Mouse (Mus musculus) kidney, adult 9 months (tissue): ENCODE results near the gene Sik1.
A peak's percentile ranks its signal among the peaks of the same experiment; 100 is the strongest.

Experiments
- DNase-seq: peaks from one replicate; pipeline ENCODE4 v3.0.0; 2022

The Sik1 gene

DNA sequence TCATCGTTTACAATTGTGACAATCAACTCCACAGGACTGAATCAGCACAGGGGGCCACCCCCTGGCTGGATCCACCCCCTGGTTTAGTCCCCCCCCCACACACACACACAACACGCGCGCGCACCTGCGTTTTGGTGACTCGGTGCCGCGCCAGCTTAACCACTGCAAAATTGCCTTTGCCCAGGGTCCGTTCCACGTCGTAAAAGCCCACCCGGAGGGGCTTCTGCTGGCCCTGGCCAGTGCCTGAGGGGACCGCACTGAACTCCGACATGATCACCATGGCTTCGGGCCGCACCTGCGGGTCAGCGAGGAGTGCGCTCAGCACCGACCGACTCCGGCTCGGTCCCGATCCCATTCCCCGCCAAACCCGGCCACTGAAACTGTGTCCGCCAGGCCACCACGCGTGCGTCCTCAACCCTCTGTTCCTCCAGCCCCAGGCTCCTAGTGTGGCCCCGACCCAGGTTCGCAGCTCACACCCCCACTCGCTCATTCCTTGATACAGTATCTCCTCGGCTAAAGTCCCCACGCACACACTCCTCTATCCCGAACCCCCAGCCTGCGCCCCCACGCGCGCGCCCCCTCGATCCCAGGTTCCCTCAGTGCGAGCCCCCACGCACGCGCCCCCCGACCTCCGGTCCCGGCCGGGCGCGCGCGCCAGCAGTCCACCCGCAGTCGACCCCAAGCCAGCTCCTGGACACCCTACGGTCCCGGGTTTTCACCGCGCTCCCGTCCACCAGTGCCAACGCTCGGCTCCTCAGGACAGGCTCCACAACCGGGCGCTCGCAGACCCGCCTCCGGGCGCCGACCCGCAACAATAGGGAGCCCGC, 621 bp downstream of the Sik1 start:
- DNase-seq, result peak; percentile 61

GRCm38 (mm10) chr17:31853448-31854188, 2.0 kb downstream of the Sik1 start:
- no peak for DNase-seq

GRCm38 (mm10) chr17:31852782-31853447, 2.7 kb downstream of the Sik1 start:
- DNase-seq, result peak; percentile 77

DNA sequence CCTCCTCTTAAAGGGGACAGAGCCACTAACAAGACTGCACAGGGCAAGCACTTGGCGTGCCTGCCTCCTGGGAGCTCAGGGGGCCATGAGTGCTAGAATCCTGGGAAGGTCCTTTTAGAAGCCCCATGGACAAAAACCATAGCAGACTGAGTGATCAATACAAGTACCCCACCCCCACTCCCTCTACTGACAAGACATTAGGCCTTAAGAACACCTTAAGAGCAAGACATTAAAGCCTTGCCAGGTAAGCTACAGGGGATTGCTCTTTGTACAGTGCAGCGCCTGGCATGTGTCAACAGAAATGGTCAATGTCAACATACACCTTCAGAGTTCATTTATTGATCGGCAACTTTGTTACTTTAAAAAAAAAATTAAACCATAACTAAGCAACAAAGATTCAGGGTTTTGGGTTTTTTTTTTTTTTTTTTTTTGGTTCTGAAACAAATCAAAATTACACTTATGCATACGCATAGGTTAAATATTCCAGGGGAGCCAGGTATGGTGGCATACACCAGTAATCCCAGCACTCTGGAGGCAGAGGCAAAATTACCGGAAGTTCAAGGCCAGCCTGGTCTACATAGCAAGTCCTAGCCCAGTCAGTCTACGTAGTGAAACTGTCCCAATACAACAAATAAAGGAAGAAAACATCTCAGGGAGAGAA, 3.7 kb downstream of the Sik1 start:
- DNase-seq, result no peak

DNA sequence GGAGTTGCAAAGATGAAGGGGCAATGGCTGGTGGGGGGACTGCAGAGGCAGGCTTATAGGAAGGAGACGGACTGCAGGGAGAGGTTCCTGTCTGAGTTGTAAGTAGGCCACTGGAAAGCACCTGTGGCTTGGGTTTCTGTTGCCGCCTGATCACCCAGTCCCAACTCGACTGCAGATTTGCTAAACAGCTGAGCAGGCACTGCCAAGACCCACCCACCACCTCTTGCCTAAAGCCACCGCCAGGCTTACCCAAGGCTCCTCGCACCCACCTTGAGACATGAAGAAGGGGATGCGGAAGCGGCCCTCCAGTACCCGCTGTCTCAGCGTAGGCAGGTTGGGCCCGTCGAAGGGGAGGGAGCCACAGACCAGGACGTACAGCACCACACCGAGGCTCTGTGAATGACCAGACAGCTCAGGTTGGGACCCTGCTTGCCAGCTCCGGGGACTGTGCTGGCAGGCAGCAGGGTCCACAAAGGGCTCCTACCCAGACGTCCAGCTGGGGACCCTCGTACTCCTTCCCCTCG, 5.1 kb downstream of the Sik1 start:
- no peak for DNase-seq

DNA sequence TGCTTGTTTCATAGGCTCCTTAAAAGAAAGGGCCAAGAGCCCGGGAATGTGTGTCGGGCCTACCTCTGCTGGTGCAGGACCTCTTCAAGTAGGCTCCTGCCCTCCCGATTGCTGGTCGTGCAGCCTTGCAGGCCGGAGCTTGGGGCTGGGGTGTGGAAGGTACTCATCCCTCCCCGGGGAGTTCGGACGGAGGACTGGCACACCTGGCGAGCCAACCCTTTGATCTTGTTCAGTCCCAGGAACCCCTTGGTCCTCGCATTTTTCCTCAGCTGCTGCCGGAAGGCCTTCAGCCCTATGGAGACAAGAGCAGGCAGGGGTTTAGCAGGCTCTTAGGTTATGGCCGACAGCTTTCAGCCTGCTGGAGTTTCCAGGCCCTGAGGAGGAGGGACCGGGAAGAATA, 8.6 kb downstream of the Sik1 start:
- DNase-seq, result no peak

GRCm38 (mm10) chr17:31846352-31846751, 9.3 kb downstream of the Sik1 start:
- no peak for DNase-seq

GRCm38 (mm10) chr17:31843891-31844290, 11.7 kb downstream of the Sik1 start:
- DNase-seq, result no peak

GRCm38 (mm10) chr17:31842930-31843822, 12.4 kb downstream of the Sik1 start:
- DNase-seq, result no peak

GRCm38 (mm10) chr17:31841842-31842611, 13.6 kb downstream of the Sik1 start:
- DNase-seq, result no peak

DNA sequence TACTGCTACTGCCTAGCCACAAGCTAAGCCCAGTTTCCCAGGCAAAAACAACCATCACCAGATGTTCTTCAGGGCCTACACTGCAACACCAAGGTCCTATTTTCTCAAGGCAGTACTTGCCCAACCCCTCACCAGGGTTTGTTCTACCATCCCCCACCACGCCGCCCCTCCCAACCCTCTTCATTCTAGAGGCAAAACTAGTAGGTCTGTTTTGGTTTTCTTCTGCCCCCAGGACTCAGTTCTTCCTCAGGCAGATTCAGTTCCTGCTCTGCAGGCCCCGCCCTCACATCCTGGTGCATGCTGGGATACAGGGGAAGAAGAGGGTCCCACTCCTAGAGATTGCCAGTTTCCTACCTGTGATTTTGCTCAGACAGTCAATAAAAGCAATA, 14.2 kb downstream of the Sik1 start:
- DNase-seq, result no peak

- no peak for DNase-seq
These were observed 15.1 kb downstream of the Sik1 start for GRCm38 (mm10) chr17:31840423-31841003.

DNA sequence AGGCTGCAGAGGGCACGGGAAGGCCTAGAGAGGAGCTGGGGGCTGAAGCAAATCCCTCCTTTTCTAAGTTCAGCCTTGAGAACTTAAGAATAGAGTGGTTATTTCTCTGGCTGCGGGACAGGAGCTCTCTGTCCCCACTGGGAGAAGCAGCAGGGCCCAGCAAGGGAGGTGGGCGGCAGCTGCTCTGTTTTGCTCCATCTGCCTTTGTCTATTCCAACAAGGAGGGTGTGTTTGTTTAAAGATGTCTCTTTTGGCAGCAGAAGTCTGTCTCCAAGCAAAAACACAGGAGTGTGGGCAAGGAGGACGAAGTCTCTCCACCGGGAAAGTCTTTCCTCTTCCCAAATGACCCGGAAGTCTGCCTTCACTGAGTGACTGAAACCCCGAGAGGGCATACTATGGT, 18.8 kb downstream of the Sik1 start:
- no peak for DNase-seq

DNA sequence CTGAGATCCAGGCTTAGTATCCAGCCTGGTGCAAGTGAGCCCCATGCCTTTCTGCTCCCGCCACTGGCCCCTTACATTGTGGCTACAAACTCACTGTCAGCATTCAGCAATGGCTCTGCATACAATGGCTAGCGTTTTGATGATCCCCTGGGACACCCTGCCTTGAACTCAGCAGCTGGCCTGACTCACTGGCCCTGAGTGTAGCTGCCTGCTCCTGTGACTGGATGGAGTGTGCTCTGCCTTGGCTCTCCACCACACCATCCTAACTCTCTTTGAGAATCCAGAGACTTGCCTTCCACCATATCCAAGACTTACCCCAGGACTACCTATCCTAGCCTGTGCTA, 19.4 kb downstream of the Sik1 start:
- DNase-seq, result no peak

DNA sequence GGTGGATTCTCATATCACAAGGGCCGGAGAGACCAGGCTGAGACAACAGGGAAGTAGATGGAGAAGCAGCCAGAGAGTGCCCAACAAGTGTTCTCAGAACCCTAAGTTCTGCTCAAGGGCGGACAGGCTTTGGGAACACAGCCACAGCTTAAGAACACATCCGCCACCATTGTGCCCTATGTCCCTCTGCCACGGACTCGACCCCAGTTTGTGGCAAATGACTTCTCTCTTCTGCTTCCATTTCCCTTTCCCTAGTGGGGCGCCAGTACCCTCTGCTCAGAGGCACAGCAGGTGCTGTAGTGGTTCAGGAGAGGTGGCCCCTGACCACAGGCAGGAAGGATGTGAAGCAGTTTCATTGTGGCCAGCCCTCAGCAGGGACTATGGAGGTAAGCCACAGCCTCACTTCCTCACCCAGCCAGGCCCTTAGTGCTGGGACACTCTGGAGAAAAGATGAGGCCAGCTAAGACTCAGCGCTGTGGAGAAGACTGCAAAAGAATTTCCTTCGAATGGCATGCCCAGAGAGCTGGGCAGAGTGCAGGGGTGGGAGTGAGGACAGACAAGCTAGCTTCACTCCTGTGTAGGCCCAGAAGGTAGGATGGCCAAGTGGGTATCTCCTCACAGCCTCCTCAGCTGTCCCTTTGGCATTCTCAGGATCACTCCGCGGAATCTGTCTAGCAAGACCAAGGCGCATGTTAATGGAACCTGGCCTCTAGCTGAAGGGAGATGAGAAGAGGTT, 19.9 kb downstream of the Sik1 start:
- no peak for DNase-seq

DNA sequence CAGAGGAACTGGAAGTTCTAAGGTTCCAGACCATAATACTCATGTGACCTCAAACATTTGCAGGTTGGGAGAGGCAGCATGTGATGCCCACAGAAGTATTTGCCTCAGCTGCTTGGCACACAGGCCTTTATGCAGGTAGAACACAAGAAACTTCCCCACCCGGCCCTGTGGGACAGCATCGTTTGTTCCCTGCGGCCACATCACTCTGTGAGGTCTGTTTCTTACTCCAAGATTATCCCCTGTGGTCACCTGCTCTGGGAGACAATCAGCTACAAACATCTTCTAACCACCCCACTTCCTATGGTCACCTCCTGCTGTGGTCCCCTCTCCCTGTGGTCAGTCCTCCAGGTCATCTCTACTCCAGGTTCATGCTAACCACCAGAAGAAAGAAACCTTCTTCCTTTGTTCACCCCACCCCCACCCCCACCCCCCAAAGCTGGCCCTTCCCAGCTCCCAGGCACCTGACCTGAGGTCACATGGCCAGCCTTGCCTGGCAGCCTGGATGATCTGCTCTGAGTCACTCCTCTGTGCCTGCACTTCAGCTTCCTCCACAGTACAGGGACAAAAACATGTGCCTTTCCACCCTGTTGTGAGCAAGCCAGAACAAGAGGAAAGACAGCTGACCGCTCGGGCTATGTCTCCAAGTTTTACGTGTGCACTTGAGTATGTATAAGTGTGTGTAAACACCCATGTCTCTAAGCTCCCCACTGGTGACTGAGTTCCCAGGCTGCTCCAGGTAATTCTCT, 21.1 kb downstream of the Sik1 start:
- DNase-seq, result peak; percentile 64

GRCm38 (mm10) chr17:31833752-31834151, 21.9 kb downstream of the Sik1 start:
- no peak for DNase-seq

- DNase-seq, result no peak
These were observed 23.0 kb downstream of the Sik1 start for GRCm38 (mm10) chr17:31832577-31832964.

DNA sequence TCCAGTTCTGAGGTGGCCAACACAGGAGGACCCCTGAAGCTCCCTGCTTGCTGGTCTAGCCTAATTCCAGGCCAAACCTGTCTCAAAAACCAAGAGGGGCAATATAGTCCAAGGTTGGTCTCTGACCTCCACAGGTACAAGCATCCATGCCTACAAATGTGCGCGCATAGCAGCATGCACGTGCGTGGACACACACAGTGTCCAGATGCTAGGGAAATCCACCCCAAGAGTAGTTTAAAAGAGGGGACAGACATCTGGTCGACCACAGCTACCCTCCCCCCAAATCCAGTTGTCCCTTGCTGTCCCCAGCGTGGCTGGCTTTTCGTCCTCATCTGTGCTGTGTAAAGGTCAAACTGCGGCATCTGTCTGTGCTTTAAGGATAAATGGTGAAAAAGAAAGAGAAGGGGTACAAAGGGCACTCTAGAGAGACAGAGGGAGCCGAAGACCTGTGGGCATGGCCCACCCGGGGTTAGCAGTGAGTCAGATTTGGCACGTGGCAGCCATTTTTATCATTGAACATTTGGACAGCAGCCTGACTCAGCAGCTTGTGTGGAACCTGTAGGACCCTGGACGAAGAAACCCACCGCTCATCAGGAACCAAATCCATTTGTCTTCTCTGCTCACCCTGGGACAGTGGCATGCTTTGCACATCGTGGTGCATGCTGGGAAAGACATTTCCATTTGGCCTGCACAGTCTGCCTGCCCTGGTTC, 23.6 kb downstream of the Sik1 start:
- no peak for DNase-seq
